Mouse (Mus musculus): ENCODE measurements at regions not wholly inside any gene's neighbourhood (a gene's known extent, or its start where the extent isn't known, plus 50 kb on each side); places are given as distances from the start of the nearest gene placed in this dataset.

DNA sequence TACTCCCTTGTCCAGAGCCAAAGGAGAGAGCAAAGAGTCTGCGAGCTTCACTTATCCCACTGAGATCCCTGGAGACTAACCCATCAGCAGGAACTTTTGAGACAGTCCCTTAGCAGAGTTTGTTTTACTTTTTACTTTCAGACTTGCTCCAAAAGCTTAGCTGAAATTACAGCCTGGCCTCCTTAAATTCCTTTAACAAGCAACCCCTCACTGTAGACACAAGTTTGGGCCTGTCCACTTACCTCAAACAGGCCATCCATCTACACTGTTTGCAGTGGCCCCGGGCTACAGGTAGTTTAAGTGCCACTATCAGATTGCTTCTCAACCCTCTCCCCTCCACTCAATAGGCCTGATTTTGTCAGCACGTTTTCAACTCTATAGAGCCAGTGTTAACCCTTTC lies 291.5 kb upstream of the Tnp1 start:
- no peak overlapping the region for H3K27ac ChIP-seq (replicated peaks; ENCODE audit: low read depth, low read length)
- no peaks in the 10 kb centered on the region for H3K4me1 ChIP-seq (ENCODE audit: control insufficient read depth, insufficient read depth, insufficient read length, low read length)
- no peak overlapping the region for H3K4me3 ChIP-seq (ENCODE audit: insufficient read depth, low read depth, low read length)

DNA sequence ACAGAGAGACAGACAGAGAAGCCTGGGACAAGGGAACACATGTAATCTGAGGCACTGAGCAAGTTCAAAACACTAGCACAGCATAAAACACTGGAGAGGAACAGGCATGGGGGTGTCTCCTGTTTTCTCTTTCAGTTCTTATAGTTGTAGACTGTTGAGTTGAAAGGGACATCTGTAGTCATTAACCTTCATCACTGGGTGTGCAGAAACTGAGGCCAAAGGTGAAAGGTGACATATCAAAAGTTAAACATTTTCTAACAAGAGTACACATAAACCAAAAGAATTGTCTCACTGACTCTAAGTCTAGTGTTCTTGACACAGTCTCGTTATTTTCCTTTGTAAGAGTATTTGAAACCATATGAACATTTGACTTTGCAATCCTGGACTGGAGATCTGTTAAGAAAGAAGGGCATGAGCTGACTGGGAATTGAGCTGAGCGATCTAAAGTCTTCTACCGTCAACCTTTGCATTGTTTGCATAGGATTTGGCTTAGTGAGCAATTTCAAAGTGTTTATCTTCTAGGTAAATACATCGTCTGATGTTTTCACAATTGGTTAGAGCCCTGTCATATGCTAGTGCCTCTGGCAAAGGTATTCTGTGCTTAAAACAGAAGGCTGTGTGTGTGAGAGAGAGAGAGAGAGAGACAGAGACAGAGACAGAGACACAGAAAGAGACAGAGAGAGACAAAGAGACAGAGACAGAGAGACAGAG lies 284.4 kb upstream of the Tnp1 start:
- H3K4me3 ChIP-seq (ENCODE audit: insufficient read depth, low read depth, low read length) = no peak overlapping the region
- no peaks in the 10 kb centered on the region for H3K4me1 ChIP-seq (ENCODE audit: control insufficient read depth, insufficient read depth, insufficient read length, low read length)
- H3K27ac ChIP-seq (replicated peaks; ENCODE audit: low read depth, low read length) = no peak overlapping the region

DNA sequence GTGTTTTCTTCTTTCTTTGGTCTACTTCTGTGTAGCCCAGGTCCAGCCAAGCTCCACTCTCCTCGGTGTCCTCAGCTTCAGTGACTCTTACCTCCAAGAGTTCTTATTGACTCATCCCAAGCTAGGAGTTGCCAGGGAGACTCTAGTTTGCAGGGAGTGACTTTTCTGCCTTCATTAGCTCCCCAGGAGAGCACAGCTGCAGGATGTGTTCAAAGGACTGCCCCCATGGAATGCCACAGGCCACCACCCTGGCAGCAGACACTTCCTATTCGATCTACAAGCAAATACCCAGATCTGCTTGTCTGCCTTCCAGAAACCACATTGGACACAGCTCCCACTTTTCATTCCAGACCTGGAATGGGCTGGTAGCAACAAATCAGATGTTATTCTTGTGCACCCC lies 269.6 kb upstream of the Tnp1 start:
- Histone ChIP-seq H3K4me1 (ENCODE audit: control insufficient read depth, insufficient read depth, insufficient read length, low read length) (no peaks in the 10 kb centered on the region), H3K27ac (replicated peaks; ENCODE audit: low read depth, low read length) (no peak overlapping the region), H3K4me3 (ENCODE audit: insufficient read depth, low read depth, low read length) (no peak overlapping the region)

DNA sequence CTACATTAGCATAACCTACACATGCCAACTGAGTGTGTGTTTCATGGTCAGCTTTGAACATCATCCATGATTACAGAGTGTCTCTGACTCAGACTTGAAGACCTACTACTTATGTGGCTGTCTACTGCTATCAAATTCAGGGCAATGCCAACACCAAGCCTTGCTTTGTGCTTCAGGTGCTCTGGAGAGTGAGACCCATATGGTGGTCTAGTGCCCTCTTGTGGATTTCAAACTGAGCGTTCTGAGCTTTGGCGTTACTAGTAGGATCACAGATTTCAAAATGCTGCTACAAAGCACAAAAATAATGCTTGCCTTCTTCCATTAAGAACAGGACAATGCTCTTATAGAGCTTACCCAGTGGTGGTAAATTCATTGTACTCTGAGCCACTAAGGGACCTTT lies 258.8 kb upstream of the Tnp1 start:
- Histone ChIP-seq H3K4me3 (ENCODE audit: insufficient read depth, low read depth, low read length) (no peak overlapping the region), H3K27ac (replicated peaks; ENCODE audit: low read depth, low read length) (no peak overlapping the region), H3K4me1 (ENCODE audit: control insufficient read depth, insufficient read depth, insufficient read length, low read length) (no peaks in the 10 kb centered on the region; the same call in 1 of the 2 replicates)

DNA sequence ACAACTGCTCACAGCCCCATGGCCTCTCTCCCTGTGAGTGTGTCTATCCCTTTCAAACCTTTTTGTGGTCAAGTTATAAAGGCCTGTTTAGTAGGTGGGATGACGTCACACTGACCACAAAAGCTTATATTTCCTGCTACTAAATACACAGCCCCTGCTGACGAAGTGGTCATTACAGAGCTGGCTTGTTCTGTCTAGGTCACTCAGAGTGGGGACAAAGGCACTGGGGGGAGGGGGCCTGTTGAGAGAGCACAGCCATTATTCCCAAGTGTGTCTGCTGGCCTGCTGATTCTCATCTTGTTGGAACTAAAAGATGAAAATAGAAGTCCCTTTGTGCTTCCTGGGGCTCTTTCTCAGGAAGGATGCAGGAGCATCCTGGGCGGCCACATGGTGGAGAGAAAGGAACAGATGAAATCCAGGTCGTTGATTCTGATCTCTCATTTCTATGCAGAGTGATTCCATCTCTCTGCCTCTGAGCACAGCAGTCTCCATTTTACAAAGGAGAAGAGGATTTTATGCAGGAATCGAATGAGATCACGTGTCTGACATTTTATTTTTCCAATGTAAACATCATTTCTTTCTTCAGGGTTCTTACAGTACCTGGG lies 255.2 kb upstream of the Tnp1 start:
- H3K4me3 ChIP-seq (ENCODE audit: insufficient read depth, low read depth, low read length) = no peak overlapping the region
- H3K27ac ChIP-seq (replicated peaks; ENCODE audit: low read depth, low read length) = no peak overlapping the region
- H3K4me1 ChIP-seq (ENCODE audit: control insufficient read depth, insufficient read depth, insufficient read length, low read length) = no peaks in the 10 kb centered on the region; the same call in 1 of the 2 replicates

DNA sequence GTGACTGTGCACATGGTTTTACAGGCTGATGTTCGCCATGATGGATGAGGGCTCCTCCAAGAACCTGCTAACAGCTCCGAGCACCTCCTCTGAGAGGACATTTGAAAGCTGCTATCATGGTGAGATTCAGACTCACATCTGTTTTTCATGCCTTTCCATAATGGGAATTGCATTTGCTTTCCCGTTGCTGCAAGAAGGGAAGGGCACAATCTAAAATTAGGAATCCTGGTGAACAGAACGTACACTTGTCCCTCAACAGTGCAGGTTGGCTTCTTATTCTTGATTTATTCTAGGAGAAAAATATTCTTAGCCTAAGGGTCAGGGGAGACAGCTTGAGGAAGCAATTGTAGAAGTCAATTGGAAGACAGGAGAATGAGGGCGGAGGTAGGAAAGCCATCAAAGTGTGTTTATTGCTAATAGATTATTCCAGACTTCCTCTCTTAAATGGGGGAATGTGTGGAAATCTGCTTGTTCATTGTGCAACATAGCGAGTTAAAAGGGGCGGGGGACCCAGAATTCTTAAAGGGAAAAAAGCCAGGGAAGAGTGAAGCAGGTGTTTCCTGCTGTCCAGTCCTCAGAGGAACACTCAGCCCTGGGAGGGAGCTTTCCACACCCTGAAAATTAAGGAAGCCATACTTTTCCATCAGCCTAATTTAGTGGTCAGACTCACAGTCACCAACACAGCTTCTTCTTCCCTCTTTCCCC lies 253.5 kb upstream of the Tnp1 start:
- Histone ChIP-seq H3K4me3 (ENCODE audit: insufficient read depth, low read depth, low read length) (no peak overlapping the region), H3K27ac (replicated peaks; ENCODE audit: low read depth, low read length) (peak overlapping the region; percentile 55; the same call in 1 of the 2 replicates), H3K4me1 (ENCODE audit: control insufficient read depth, insufficient read depth, insufficient read length, low read length) (no peaks in the 10 kb centered on the region; the same call in 1 of the 2 replicates)

DNA sequence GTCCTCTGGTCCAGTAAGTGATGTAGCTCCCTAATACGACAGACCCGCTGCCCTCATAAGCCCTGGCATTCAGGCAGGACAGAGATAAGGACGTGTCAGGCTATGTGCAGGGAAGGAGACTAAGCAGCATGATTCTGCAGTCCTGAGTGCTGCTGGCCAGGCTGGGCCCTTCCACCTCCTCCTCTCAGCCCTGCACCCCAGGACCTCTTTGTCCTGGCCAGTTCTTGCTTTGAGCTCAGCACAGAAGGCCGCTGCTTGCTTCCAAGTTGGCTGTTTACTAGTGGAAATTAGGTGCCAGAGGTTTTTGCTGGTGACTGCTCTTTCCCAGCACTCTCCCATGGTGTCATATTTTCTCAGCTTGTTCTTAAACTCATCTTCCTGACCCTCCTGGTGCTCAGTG lies 249.3 kb upstream of the Tnp1 start:
- Histone ChIP-seq H3K4me1 (ENCODE audit: control insufficient read depth, insufficient read depth, insufficient read length, low read length) (no peaks in the 10 kb centered on the region), H3K27ac (replicated peaks; ENCODE audit: low read depth, low read length) (no peak overlapping the region)

DNA sequence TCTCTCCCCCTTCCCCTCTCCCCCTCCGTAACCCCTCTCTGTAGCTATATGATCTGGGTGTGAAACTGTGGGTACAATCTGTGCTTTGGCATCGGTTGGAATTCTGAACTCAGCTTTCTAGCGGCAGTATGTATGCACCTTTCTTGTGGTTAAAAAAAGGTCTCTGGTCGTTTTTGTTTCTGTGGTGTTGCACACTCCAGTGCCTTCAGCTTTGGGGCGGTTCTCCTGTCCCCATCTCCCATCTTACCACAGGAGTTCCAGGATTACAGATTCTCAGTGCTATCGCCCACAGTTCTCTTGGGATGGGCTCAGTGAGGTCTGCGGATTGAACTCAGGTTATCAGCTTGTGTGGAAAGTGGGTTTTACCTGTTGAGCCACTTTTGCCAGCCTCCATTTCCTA lies 248.5 kb upstream of the Tnp1 start:
- H3K4me1 ChIP-seq (ENCODE audit: control insufficient read depth, insufficient read depth, insufficient read length, low read length) = no peaks in the 10 kb centered on the region
- no peak overlapping the region for H3K4me3 ChIP-seq (ENCODE audit: insufficient read depth, low read depth, low read length)
- H3K27ac ChIP-seq (replicated peaks; ENCODE audit: low read depth, low read length) = no peak overlapping the region

More for the DNA sequence above, 249.3 kb upstream of the Tnp1 start:
- no peak overlapping the region for H3K4me3 ChIP-seq (ENCODE audit: insufficient read depth, low read depth, low read length)

DNA sequence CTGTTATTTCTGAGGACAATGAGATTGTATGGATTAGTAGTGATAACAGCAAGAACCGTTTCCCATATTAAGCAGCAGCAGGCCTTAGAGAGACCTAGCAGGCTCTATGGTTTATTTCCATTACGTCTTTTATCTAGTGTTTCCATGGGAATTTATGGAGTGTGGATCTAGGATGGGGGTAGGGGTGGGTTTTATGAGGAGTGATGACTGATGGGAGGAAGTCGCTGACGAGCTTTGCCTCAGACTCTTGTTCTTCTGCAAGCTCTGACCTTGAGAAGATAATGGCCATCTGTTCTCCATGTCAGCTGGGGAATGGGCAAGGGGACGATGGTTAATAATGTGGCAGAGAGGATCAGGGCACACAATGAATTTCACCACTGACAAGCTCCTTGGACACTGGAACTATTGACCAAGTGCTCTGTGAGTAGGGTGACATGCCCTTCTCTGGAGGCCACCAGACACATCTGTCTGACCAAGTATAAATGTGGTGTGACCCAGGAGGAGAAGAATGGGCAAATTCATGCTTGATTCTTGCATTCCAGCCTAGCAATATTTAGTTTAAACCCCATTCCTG lies 243.9 kb upstream of the Tnp1 start:
- H3K4me1 ChIP-seq (ENCODE audit: control insufficient read depth, insufficient read depth, insufficient read length, low read length) = no peaks in the 10 kb centered on the region
- H3K4me3 ChIP-seq (ENCODE audit: insufficient read depth, low read depth, low read length) = no peak overlapping the region

DNA sequence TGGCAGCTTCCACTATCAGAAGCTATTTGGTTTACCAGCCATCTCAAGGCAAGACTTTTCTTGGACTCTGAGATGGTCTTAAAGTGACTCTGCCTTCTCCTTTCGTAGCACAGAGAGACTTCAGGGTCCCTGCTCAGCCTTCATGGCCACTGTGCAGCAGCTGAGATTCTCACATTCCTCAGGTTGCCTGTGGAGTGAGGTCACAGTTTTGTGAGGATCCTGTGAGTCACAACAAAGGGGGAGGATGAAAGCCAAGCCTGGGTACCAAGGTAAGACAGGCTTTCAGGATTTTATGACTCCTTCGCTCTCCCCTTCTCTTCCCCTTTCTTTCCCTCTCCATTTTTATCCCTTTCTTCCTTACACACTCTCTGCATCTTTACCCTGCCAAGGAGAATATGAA lies 241.6 kb upstream of the Tnp1 start:
- peaks cover 2% of the 10 kb centered on the region; the same call in 1 of the 2 replicates for H3K4me1 ChIP-seq (ENCODE audit: control insufficient read depth, insufficient read depth, insufficient read length, low read length)
- no peak overlapping the region for H3K27ac ChIP-seq (replicated peaks; ENCODE audit: low read depth, low read length)

More for the DNA sequence above, 243.9 kb upstream of the Tnp1 start:
- H3K27ac ChIP-seq (replicated peaks; ENCODE audit: low read depth, low read length) = no peak overlapping the region; the same call in 1 of the 2 replicates

DNA sequence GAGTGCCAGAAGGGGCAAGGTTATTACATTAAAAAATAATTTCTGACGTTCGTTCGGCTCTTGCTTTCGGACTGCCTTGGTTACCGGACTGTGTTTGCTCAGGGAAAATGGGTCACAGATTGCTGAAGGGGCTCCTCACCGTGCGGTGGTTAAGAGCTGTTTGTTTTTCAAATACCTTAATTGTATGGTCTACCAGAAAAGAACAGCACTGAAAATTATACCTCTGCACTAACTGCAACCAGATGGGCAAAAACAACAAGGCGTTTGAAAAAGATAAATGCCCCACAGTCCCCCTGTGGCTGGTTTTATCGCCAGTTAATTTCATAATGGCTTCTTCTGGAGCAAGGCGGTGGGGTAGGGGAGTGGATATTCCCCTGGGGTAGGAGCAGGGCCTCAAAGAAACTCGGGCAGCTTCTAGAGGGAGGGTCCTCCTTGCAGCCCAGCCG lies 236.2 kb upstream of the Tnp1 start:
- peaks cover 2% of the 10 kb centered on the region; the same call in 1 of the 2 replicates for H3K4me1 ChIP-seq (ENCODE audit: control insufficient read depth, insufficient read depth, insufficient read length, low read length)
- H3K4me3 ChIP-seq (ENCODE audit: insufficient read depth, low read depth, low read length) = no peak overlapping the region
- H3K27ac ChIP-seq (replicated peaks; ENCODE audit: low read depth, low read length) = no peak overlapping the region

More for the DNA sequence above, 241.6 kb upstream of the Tnp1 start:
- no peak overlapping the region for H3K4me3 ChIP-seq (ENCODE audit: insufficient read depth, low read depth, low read length)

DNA sequence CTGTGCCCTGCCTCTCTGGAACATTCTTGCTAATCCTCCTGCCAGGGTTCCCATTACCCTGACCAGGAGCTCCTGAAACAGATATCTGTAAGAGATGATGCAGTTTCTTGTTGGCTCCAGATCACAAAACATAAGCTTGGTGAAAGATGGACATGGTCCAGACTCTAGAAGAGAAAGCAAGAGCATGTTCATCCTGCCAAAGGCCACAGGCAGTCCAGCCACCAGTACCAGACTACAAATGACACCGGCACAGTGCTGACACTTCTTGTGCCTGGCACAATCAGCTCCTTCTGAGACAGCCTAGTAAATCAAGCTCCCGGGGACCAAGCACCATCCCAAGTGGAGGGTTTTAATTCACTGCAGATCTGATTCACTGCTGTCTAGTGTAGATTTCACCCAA lies 228.3 kb upstream of the Tnp1 start:
- no peaks in the 10 kb centered on the region for H3K4me1 ChIP-seq (ENCODE audit: control insufficient read depth, insufficient read depth, insufficient read length, low read length)
- H3K27ac ChIP-seq (replicated peaks; ENCODE audit: low read depth, low read length) = no peak overlapping the region

DNA sequence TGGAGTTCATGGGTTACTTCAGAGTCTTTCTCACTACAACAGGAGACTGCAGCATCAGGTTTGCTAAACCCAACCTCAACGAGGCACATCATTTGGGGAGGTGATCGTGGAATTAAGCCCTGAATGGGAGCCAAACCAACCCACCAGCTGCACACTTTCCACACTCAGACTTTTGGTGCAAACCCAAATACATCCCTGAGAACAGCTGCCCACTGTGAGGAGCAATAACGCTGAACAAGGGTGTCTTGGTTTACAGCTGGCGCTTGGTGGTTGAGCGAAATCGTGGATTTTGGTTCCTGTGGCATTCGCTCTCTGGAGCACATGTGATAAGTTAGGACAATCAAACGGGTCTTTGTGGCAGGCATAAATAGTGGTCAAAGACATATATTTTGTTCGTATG lies 226.6 kb upstream of the Tnp1 start:
- H3K4me3 ChIP-seq (ENCODE audit: insufficient read depth, low read depth, low read length) = no peak overlapping the region
- H3K4me1 ChIP-seq (ENCODE audit: control insufficient read depth, insufficient read depth, insufficient read length, low read length) = no peaks in the 10 kb centered on the region
- H3K27ac ChIP-seq (replicated peaks; ENCODE audit: low read depth, low read length) = no peak overlapping the region

More for the DNA sequence above, 228.3 kb upstream of the Tnp1 start:
- H3K4me3 ChIP-seq (ENCODE audit: insufficient read depth, low read depth, low read length) = no peak overlapping the region

DNA sequence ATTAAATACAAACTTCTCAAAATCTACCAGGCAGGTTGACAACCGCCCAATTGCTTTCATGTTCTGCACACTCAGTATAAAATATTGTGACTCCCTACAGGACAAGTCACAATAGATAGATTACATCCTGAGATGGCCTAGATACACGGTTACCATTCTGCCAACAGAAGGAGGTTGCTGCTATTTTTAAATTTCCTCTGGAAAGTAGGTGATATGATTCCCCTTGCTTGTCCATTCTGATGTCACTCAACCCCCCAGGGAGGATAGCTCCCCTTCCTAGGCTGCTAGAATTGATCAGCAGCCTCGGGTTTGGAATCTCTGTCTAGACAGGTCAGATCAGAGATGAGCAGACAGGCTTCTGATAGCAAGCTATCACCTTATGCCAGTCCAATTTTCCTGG lies 221.2 kb upstream of the Tnp1 start:
- no peak overlapping the region for H3K27ac ChIP-seq (replicated peaks; ENCODE audit: low read depth, low read length)
- no peaks in the 10 kb centered on the region for H3K4me1 ChIP-seq (ENCODE audit: control insufficient read depth, insufficient read depth, insufficient read length, low read length)

DNA sequence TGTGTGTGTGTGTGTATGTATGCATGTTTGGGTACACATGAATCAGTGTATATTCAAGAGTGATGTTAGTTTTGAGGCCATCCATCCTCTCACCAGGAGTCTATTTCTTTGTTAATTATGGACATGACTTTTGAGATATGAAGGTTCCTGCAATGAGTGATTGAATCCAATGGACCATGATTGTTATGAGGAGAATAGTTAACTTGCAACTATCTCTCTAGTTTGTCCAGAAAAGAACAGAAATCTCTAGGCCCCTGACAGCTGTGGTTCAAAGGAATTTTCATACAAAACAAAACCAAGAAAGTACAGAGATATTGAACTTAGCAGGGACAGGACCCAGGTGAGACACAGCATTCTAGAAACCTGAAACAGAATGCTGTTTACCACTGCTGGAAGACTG lies 217.9 kb upstream of the Tnp1 start:
- H3K4me1 ChIP-seq (ENCODE audit: control insufficient read depth, insufficient read depth, insufficient read length, low read length) = no peaks in the 10 kb centered on the region
- no peak overlapping the region for H3K27ac ChIP-seq (replicated peaks; ENCODE audit: low read depth, low read length)
- H3K4me3 ChIP-seq (ENCODE audit: insufficient read depth, low read depth, low read length) = no peak overlapping the region

More for the DNA sequence above, 221.2 kb upstream of the Tnp1 start:
- H3K4me3 ChIP-seq (ENCODE audit: insufficient read depth, low read depth, low read length) = no peak overlapping the region

All from brown adipose tissue, adult 24 weeks (tissue).